Mouse (Mus musculus) midbrain, embryonic 14.5 days (tissue): ENCODE measurements around the gene Plekhh3. TPM values are rescaled to one million over a fixed set of nuclear protein-coding genes. Genes with fewer than 3 reads are reported as not detected.

Experiments
- ATAC-seq: fragments of 200-750 bp; cut with Nextera tagmentation; 2 replicates; pipeline ENCODE4 v1.8.0; 2017; ENCODE audit warnings: moderate number of reproducible peaks, moderate library complexity; ENCODE audit not compliant: low FRiP score, low TSS enrichment
- DNase-seq: peaks from one replicate; pipeline ENCODE4 v3.0.0-alpha.2; 2015
- H3K27ac ChIP-seq: fragments of 300-500 bp; sonication (generic); replicated peaks from 2 replicates; pipeline ENCODE4 v1.5.1; 2014; ENCODE audit warnings: mild to moderate bottlenecking, low read depth, low read length, moderate library complexity
- H3K27me3 ChIP-seq: fragments of 300-500 bp; sonication (generic); 2 replicates; pipeline ENCODE4 v1.6.1; 2014; ENCODE audit warnings: low read length, control low read depth, mixed read lengths; ENCODE audit not compliant: control insufficient read depth, insufficient read depth
- H3K36me3 ChIP-seq: fragments of 300-500 bp; sonication (generic); 2 replicates; pipeline ENCODE4 v1.6.1; 2014; ENCODE audit warnings: low read length, control low read depth; ENCODE audit not compliant: control insufficient read depth, insufficient read depth
- H3K4me1 ChIP-seq: fragments of 300-500 bp; sonication (generic); 2 replicates; pipeline ENCODE4 v1.6.1; 2014; ENCODE audit warnings: mild to moderate bottlenecking, antibody characterized with exemption, low read length, control low read depth; ENCODE audit not compliant: control insufficient read depth, insufficient read depth
- H3K4me2 ChIP-seq: fragments of 300-500 bp; sonication (generic); 2 replicates; pipeline ENCODE4 v1.6.1; 2014; ENCODE audit warnings: mild to moderate bottlenecking, low read length, moderate library complexity
- H3K4me3 ChIP-seq: fragments of 300-500 bp; sonication (generic); replicated peaks from 2 replicates; pipeline ENCODE4 v1.5.1; 2014; ENCODE audit warnings: low read depth, low read length
- H3K9ac ChIP-seq: fragments of 300-500 bp; sonication (generic); replicated peaks from 2 replicates; pipeline ENCODE4 v1.6.1; 2014; ENCODE audit warnings: mild to moderate bottlenecking, low read length, moderate library complexity
- H3K9me3 ChIP-seq: fragments of 300-500 bp; sonication (generic); 2 replicates; pipeline ENCODE4 v1.6.1; 2016; ENCODE audit warnings: low read length, control low read depth, mixed read lengths; ENCODE audit not compliant: control insufficient read depth
- WGBS: fragments of 180-500 bp; shearing (Covaris S2); extraction: QIAGEN DNeasy Blood & Tissue Kit; methylation state at CpG from one replicate; pipeline ENCODE4 v1.1.7; 2014; 5-methylcytosine and 5-hydroxymethylcytosine counted together
- polyA plus RNA-seq: library from polyadenylated mRNA; unstranded; fragments of >200 nt; fragmentation: Nextera tagmentation; extraction: Ambion mirVana; gene quantifications from 2 replicates; pipeline ENCODE4 v1.2.1, GENCODE M21; 2014

Gene Plekhh3
- polyA plus RNA-seq, 1 experiment from 2014 or later = 8.2 TPM

DNA sequence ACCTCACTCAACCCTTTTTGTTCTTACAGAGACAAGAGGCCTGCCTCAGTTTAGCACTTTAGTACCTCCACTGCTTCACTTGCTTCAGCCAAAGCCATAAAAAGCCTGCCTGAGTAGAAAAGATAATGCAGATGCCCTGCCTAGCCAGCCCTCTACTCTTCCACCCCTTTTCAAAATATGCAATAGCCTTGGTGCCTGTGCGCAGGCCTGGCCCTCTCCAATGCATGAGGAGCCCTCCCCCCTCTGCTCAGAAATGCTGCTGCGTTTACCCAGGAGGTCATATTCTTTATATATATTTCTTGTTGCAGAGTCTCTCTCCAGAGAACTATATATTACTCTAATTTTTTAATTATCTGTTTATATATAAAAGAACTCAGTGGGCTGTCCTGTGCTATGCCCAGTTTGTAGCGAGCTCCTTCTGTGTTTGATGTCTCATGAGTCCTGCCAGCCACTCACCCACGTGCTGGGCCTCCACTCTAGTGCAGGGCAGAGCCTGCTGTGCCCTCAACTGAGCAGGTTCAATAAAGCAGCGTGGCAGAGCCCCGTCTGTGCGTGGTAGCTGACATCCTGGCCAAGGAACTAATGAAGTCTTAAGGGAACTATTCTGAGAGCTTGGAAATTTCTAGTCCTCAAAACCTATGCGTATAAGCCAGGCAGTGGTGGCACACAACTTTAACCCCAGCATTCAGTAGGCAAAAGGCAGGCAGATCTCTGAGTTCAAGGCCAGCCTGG lies 19.2 kb upstream of the Plekhh3 start:
- Histone ChIP-seq H3K4me1 (peaks cover 15% of the 10 kb centered on the region; the same call in 1 of the 2 replicates), H3K4me3 (no peak overlapping the region), H3K9me3 (no peaks in the 10 kb centered on the region), H3K27me3 (no peaks in the 10 kb centered on the region), H3K9ac (peak overlapping the region; percentile 23; the same call in 1 of the 2 replicates), H3K27ac (peak overlapping the region; percentile 75), H3K36me3 (peaks cover 16% of the 10 kb centered on the region), H3K4me2 (no peak overlapping the region)
- DNase-seq (no peak), ATAC-seq (no peak)
- 33% methylated on average over 8 of the region's 8 CpGs for WGBS

- DNase-seq (peak; percentile 59), ATAC-seq (0 out of 2 replicates have a peak, but pooled peaks have one; percentile 31)
- no peaks in the 10 kb centered on the region for H3K27me3 ChIP-seq
- H3K9ac ChIP-seq = peak overlapping the region; percentile 23; the same call in 1 of the 2 replicates
- H3K4me3 ChIP-seq = no peak overlapping the region
- peaks cover 15% of the 10 kb centered on the region; the same call in 1 of the 2 replicates for H3K4me1 ChIP-seq
- 14% methylated on average over 6 of the region's 6 CpGs for WGBS
- peak overlapping the region; percentile 75 for H3K27ac ChIP-seq
- no peak overlapping the region for H3K4me2 ChIP-seq
- H3K36me3 ChIP-seq = peaks cover 15% of the 10 kb centered on the region
- no peaks in the 10 kb centered on the region for H3K9me3 ChIP-seq
These were observed 18.5 kb upstream of the Plekhh3 start for GRCm38 (mm10) chr11:101189495-101190180.

DNA sequence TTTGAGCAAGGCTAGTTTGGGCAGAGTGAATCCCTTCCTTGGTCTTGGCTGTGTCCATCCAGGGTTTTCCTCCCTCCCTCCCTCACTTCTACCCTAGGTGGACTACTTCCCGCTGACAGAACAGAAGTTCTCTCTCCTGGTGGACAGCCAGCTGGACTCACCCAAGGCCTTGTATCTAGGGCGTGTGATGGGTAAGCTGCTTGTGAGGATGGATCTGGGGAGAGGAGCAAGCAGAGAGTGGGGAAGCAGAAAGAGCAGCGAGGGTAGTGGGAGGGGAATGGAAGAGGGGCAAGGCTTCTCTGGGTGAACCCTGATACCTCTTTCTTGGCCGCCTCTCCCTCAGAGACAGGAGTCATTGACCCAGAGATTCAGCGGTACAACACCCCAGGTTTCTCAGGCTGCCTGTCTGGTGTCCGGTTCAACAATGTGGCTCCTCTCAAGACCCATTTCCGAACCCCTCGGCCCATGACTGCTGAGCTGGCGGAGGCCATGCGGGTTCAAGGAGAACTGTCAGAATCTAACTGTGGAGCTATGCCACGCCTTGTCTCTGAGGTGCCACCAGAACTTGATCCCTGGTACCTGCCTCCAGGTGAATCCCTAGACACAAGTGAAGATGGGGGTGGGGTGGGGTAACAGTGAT lies 17.1 kb upstream of the Plekhh3 start:
- Histone ChIP-seq H3K4me1 (peaks cover 15% of the 10 kb centered on the region; the same call in 1 of the 2 replicates), H3K4me2 (no peak overlapping the region), H3K9ac (no peak overlapping the region), H3K36me3 (0 out of 2 replicates have a peak, but pooled peaks cover 4% of the 10 kb centered on the region), H3K9me3 (no peaks in the 10 kb centered on the region), H3K27ac (0 out of 2 replicates have a peak overlapping the region, but pooled peaks have one; percentile 13), H3K4me3 (no peak overlapping the region), H3K27me3 (no peaks in the 10 kb centered on the region)
- WGBS = 86% methylated on average over 11 of the region's 11 CpGs
- ATAC-seq = no peak
- DNase-seq = no peak

- H3K4me1 ChIP-seq = peaks cover 15% of the 10 kb centered on the region; the same call in 1 of the 2 replicates
- H3K27ac ChIP-seq = no peak overlapping the region
- no peak overlapping the region for H3K4me2 ChIP-seq
- H3K27me3 ChIP-seq = no peaks in the 10 kb centered on the region
- 0 out of 2 replicates have a peak, but pooled peaks cover 4% of the 10 kb centered on the region for H3K36me3 ChIP-seq
- no peak overlapping the region for H3K4me3 ChIP-seq
- ATAC-seq = no peak
- WGBS = 94% methylated on average over 5 of the region's 5 CpGs
- H3K9me3 ChIP-seq = no peaks in the 10 kb centered on the region
- no peak overlapping the region for H3K9ac ChIP-seq
- DNase-seq = no peak
These were observed 16.4 kb upstream of the Plekhh3 start for GRCm38 (mm10) chr11:101187541-101187940.

GRCm38 (mm10) chr11:101186526-101187247 lies 15.5 kb upstream of the Plekhh3 start:
- H3K4me1 ChIP-seq = peaks cover 15% of the 10 kb centered on the region; the same call in 1 of the 2 replicates
- no peak overlapping the region for H3K9ac ChIP-seq
- H3K27me3 ChIP-seq = no peaks in the 10 kb centered on the region
- no peak overlapping the region for H3K27ac ChIP-seq
- no peak overlapping the region for H3K4me3 ChIP-seq
- H3K9me3 ChIP-seq = no peaks in the 10 kb centered on the region
- H3K4me2 ChIP-seq = no peak overlapping the region
- H3K36me3 ChIP-seq = 0 out of 2 replicates have a peak, but pooled peaks cover 4% of the 10 kb centered on the region
- WGBS = 86% methylated on average over 27 of the region's 27 CpGs
- DNase-seq (no peak), ATAC-seq (no peak)

DNA sequence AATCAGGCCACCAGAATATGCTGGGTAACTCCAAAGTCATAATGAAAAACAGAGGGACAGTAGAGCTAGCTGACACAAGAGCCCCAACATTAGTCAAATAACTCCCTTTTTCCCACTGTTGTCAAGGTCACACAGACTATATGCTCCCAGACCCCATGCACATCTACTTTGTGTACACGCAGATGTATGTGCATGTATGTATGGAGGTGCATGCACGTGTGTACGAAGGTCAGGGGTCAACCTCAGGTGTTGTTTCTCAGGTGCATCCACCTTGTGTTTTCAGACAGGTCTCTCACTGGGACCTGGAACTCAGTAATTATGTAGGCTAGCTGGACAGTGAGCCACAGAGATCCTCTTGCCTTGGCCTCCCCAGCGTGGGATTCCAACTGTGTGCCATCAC lies 14.3 kb upstream of the Plekhh3 start:
- ATAC-seq (no peak), DNase-seq (no peak)
- 0 out of 2 replicates have a peak, but pooled peaks cover 4% of the 10 kb centered on the region for H3K36me3 ChIP-seq
- H3K4me2 ChIP-seq = no peak overlapping the region
- H3K9ac ChIP-seq = no peak overlapping the region
- H3K4me3 ChIP-seq = no peak overlapping the region
- H3K9me3 ChIP-seq = no peaks in the 10 kb centered on the region
- no peaks in the 10 kb centered on the region for H3K27me3 ChIP-seq
- no peak overlapping the region for H3K27ac ChIP-seq
- 95% methylated on average over 4 of the region's 4 CpGs for WGBS
- peaks cover 12% of the 10 kb centered on the region; the same call in 1 of the 2 replicates for H3K4me1 ChIP-seq

GRCm38 (mm10) chr11:101184984-101185383 lies 13.8 kb upstream of the Plekhh3 start:
- ATAC-seq = no peak
- Histone ChIP-seq H3K4me3 (no peak overlapping the region), H3K9ac (no peak overlapping the region), H3K36me3 (0 out of 2 replicates have a peak, but pooled peaks cover 4% of the 10 kb centered on the region), H3K4me2 (no peak overlapping the region), H3K4me1 (peaks cover 9% of the 10 kb centered on the region; the same call in 1 of the 2 replicates), H3K9me3 (no peaks in the 10 kb centered on the region), H3K27ac (no peak overlapping the region), H3K27me3 (no peaks in the 10 kb centered on the region)
- 86% methylated on average over 12 of the region's 12 CpGs for WGBS
- no peak for DNase-seq
